Mouse (Mus musculus) megakaryocyte-erythroid progenitor cell, adult 5-6 weeks (primary cell): ENCODE measurements at regions not wholly inside any gene's neighbourhood (a gene's known extent, or its start where the extent isn't known, plus 50 kb on each side); places are given as distances from the start of the nearest gene placed in this dataset.

Source experiments
- ATAC-seq: replicated peaks from 2 replicates; pipeline ENCODE4 v1.8.0; 2016; ENCODE audit warnings: mild to moderate bottlenecking, inconsistent platforms; ENCODE audit not compliant: severe bottlenecking, poor library complexity, low FRiP score, low TSS enrichment

GRCm38 (mm10) chr6:94920770-94921169 lies 196.3 kb upstream of the Kbtbd8 start:
- ATAC-seq: no peak

GRCm38 (mm10) chr6:94919194-94919743 lies 197.8 kb upstream of the Kbtbd8 start:
- 0 out of 2 replicates have a peak, but pooled peaks have one; percentile 8 for ATAC-seq

GRCm38 (mm10) chr6:94915842-94916620 lies 201.0 kb upstream of the Kbtbd8 start:
- ATAC-seq: peak; percentile 51

GRCm38 (mm10) chr6:94911836-94912235 lies 205.2 kb upstream of the Kbtbd8 start:
- ATAC-seq: no peak

- ATAC-seq: no peak
Measured at GRCm38 (mm10) chr6:94911374-94911773, 205.7 kb upstream of the Kbtbd8 start.

- no peak for ATAC-seq
Measured at GRCm38 (mm10) chr6:94900862-94901261, 200.9 kb upstream of the Lrig1 start.

- no peak for ATAC-seq
Measured at GRCm38 (mm10) chr6:94898881-94899280, 198.9 kb upstream of the Lrig1 start.

GRCm38 (mm10) chr6:94890165-94890564 lies 190.2 kb upstream of the Lrig1 start:
- no peak for ATAC-seq

GRCm38 (mm10) chr6:94889271-94889670 lies 189.3 kb upstream of the Lrig1 start:
- no peak for ATAC-seq

- ATAC-seq: no peak
Measured at GRCm38 (mm10) chr6:94881139-94881538, 181.2 kb upstream of the Lrig1 start.

- ATAC-seq: no peak
Measured at GRCm38 (mm10) chr6:94875841-94876240, 175.9 kb upstream of the Lrig1 start.

- peak; percentile 76 for ATAC-seq
Measured at GRCm38 (mm10) chr6:94875065-94875464, 175.1 kb upstream of the Lrig1 start.

- ATAC-seq: no peak
Measured at GRCm38 (mm10) chr6:94874415-94874814, 174.5 kb upstream of the Lrig1 start.

GRCm38 (mm10) chr6:94867952-94868351 lies 168.0 kb upstream of the Lrig1 start:
- ATAC-seq: no peak

- peak; percentile 97 for ATAC-seq
Measured at GRCm38 (mm10) chr6:94865498-94865897, 165.5 kb upstream of the Lrig1 start.

GRCm38 (mm10) chr6:94858121-94858621 lies 158.2 kb upstream of the Lrig1 start:
- no peak for ATAC-seq

GRCm38 (mm10) chr6:94850121-94850520 lies 150.2 kb upstream of the Lrig1 start:
- no peak for ATAC-seq

- no peak for ATAC-seq
Measured at GRCm38 (mm10) chr6:94849533-94849932, 149.6 kb upstream of the Lrig1 start.

GRCm38 (mm10) chr6:94848437-94848836 lies 148.5 kb upstream of the Lrig1 start:
- no peak for ATAC-seq

GRCm38 (mm10) chr6:94845821-94846220 lies 145.9 kb upstream of the Lrig1 start:
- ATAC-seq: no peak

- no peak for ATAC-seq
Measured at GRCm38 (mm10) chr6:94842856-94843255, 142.9 kb upstream of the Lrig1 start.
